Mouse (Mus musculus): Measurements from ENCODE around the gene Aak1. TPM values are rescaled to one million over a fixed set of nuclear protein-coding genes. Genes with fewer than 3 reads are reported as not detected.

The Aak1 gene
- polyA plus RNA-seq, 1 experiment = 22.8 TPM

DNA sequence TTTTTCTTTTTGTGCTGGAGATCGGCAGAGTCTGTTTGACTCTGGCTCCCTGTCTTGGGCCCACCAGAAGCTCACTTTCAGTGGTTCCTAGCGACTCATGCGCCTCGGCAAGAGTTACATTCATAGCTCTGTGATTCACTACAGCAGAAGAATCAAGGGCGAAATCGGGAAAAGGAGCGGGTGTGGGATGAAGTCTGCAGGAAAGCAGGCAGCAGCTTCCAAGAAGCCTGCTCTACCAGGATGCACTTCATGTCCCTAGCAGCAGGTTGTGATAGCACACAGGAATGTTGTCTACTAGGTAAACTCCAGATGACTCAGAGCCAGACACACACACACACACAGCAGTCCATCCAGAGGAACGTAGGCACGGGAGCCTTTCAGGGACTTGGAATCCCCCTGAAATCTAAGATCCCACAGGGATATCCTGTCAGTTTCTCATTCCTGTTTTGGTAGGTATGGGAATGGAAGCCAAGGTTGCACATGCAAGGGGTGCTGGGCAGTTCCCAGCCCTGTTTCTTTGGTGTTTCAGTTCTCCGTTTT, 202.6 kb downstream of the Aak1 start:
- WGBS = 91% methylated on average over 10 of the region's 10 CpGs
- H3K4me3 ChIP-seq (ENCODE audit: low read depth, low read length) = no peak overlapping the region
- H3K27ac ChIP-seq (ENCODE audit: insufficient read depth, low read depth, low read length) = no peak overlapping the region
- H3K36me3 ChIP-seq (ENCODE audit: control insufficient read depth, insufficient read depth, low read length) = peaks cover 54% of the 10 kb centered on the region
- no peaks in the 10 kb centered on the region for H3K27me3 ChIP-seq (ENCODE audit: control insufficient read depth, insufficient read depth, low read length)
- no peak for TF ChIP-seq POLR2A (IDR thresholded peaks at IDR 0.05; ENCODE audit: low read depth, low read length)
- H3K4me1 ChIP-seq (ENCODE audit: control insufficient read depth, insufficient read depth, insufficient read length, low read length) = no peaks in the 10 kb centered on the region

Other genes with a start within 250 kb of the Aak1 start
- gene Asprv1, start 221.4 kb upstream of the Aak1 start, polyA plus RNA-seq (2012; rRNA removed) = 0.20 and 0.23 TPM in 2 replicates
- 87.2 and 413 TPM in 2 replicates for gene Mxd1, start 180.4 kb upstream of the Aak1 start, polyA plus RNA-seq (2012; rRNA removed)
- 2.1 and 3.9 TPM in 2 replicates for gene Snrnp27, start 165.0 kb upstream of the Aak1 start, polyA plus RNA-seq (2012; rRNA removed)
- gene Gmcl1, start 116.1 kb upstream of the Aak1 start, polyA plus RNA-seq (2012; rRNA removed) = 11.7 and 20.5 TPM in 2 replicates
- 89.9 and 634 TPM in 2 replicates for gene Anxa4, start 55.9 kb upstream of the Aak1 start, polyA plus RNA-seq (2012; rRNA removed)
- gene Nfu1, start 159.7 kb downstream of the Aak1 start, polyA plus RNA-seq (2012; rRNA removed) = 12.9 and 36.3 TPM in 2 replicates
- 9.1 and 16.0 TPM in 2 replicates for gene Gfpt1, start 193.3 kb downstream of the Aak1 start, polyA plus RNA-seq (2012; rRNA removed)

Measured in small intestine, adult 2 months (tissue).